Mouse (Mus musculus) forebrain, embryonic 16.5 days (tissue): ENCODE measurements around the gene Zbtb20. TPM values are rescaled to one million over a fixed set of nuclear protein-coding genes. Genes with fewer than 3 reads are reported as not detected.
A peak's percentile ranks its signal among the peaks of the same experiment; 100 is the strongest.

Source experiments
- ATAC-seq: fragments of 200-750 bp; cut with Nextera tagmentation; 2 replicates; pipeline ENCODE4 v1.8.0; 2017; ENCODE audit warnings: mild to moderate bottlenecking, moderate library complexity
- H3K27ac ChIP-seq: fragments of 300-500 bp; sonication (generic); 2 replicates; pipeline ENCODE4 v1.5.1; 2014; ENCODE audit warnings: low read length, control low read depth
- H3K27me3 ChIP-seq: fragments of 300-500 bp; sonication (generic); replicated peaks from 2 replicates; pipeline ENCODE4 v1.6.1; 2014; ENCODE audit warnings: low read length; ENCODE audit not compliant: control insufficient read depth, insufficient read depth
- H3K36me3 ChIP-seq: fragments of 300-500 bp; sonication (generic); 2 replicates; pipeline ENCODE4 v1.6.1; 2014; ENCODE audit not compliant: control insufficient read depth, insufficient read depth
- H3K4me1 ChIP-seq: fragments of 300-500 bp; sonication (generic); replicated peaks from 2 replicates; pipeline ENCODE4 v1.6.1; 2014; ENCODE audit warnings: low read length; ENCODE audit not compliant: control insufficient read depth, insufficient read depth
- H3K4me2 ChIP-seq: fragments of 300-500 bp; sonication (generic); 2 replicates; pipeline ENCODE4 v1.6.1; 2014; ENCODE audit warnings: mild to moderate bottlenecking, low read length, control low read depth
- H3K4me3 ChIP-seq: fragments of 300-500 bp; sonication (generic); replicated peaks from 2 replicates; pipeline ENCODE4 v1.5.1; 2014; ENCODE audit warnings: mild to moderate bottlenecking, low read length, control low read depth
- H3K9ac ChIP-seq: fragments of 300-500 bp; sonication (generic); replicated peaks from 2 replicates; pipeline ENCODE4 v1.6.1; 2014; ENCODE audit warnings: low read depth, low read length, control low read depth
- H3K9me3 ChIP-seq: fragments of 300-500 bp; sonication (generic); 2 replicates; pipeline ENCODE4 v1.6.1; 2016; ENCODE audit warnings: low read length; ENCODE audit not compliant: control insufficient read depth
- WGBS: fragments of 180-500 bp; shearing (Covaris S2); extraction: QIAGEN DNeasy Blood & Tissue Kit; methylation state at CpG from one replicate; pipeline ENCODE4 v1.1.7; 2014; 5-methylcytosine and 5-hydroxymethylcytosine counted together
- polyA plus RNA-seq: library from polyadenylated mRNA; unstranded; fragments of >200 nt; fragmentation: Nextera tagmentation; extraction: Ambion mirVana; gene quantifications from 2 replicates; pipeline ENCODE4 v1.2.1, GENCODE M21; 2015

Zbtb20 gene
- polyA plus RNA-seq, 1 experiment from 2014 or later, result 126 TPM

DNA sequence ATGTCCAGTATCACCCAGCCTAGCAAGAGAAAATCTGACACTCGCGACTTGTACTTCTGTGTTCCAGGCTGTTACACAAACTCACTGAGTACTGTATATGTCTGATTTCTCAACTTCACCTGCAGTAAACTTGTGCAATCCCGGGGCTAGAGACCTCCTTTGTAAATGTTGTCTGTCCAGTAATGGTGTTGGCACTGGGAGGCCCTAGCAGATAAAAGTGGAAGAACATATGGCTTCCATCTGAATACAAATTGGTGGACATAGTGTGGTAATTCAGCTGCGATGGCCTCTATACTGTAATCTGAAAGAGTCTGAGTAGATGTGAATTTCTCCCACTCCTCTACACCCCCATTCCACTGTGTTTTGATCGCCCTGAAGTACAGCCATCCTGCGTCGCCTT, 359.6 kb downstream of the Zbtb20 start:
- Histone ChIP-seq H3K27me3 (no peaks in the 10 kb centered on the region), H3K36me3 (no peaks in the 10 kb centered on the region), H3K4me1 (peaks cover 10% of the 10 kb centered on the region), H3K9ac (no peak overlapping the region), H3K27ac (0 out of 2 replicates have a peak overlapping the region, but pooled peaks have one; percentile 17), H3K9me3 (no peaks in the 10 kb centered on the region), H3K4me2 (peak overlapping the region; percentile 29), H3K4me3 (no peak overlapping the region)
- peak; percentile 33; the same call in 1 of the 2 replicates for ATAC-seq
- WGBS, result 33% methylated on average over 7 of the region's 7 CpGs

DNA sequence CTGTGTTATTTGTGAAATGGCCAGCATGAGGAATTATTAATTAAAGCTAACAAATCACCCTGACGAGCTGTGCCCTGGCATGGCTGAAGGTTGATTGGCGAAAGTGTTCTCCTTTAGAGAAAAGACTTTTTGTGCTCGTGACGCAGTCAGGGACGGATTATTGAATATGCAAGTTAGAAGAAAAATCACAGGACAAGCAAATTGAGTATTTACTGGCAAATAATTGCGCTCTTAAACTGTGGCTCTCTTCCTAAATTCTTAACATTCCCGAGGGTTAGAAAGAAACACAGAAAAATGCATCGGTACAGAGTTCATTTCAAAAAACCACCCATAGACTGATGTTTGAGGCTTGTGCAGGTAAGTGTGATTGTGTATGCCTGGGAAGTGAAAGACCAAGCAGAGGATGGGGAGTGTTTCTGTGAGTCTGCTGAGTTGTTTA, 360.1 kb downstream of the Zbtb20 start:
- Histone ChIP-seq H3K4me3 (peak overlapping the region; percentile 1; the same call in 1 of the 2 replicates), H3K27me3 (no peaks in the 10 kb centered on the region), H3K36me3 (no peaks in the 10 kb centered on the region), H3K4me1 (peaks cover 10% of the 10 kb centered on the region), H3K9ac (0 out of 2 replicates have a peak overlapping the region, but pooled peaks have one; percentile 17), H3K9me3 (no peaks in the 10 kb centered on the region), H3K4me2 (peak overlapping the region; percentile 29), H3K27ac (no peak overlapping the region)
- no peak for ATAC-seq
- WGBS, result 17% methylated on average over 8 of the region's 8 CpGs

DNA sequence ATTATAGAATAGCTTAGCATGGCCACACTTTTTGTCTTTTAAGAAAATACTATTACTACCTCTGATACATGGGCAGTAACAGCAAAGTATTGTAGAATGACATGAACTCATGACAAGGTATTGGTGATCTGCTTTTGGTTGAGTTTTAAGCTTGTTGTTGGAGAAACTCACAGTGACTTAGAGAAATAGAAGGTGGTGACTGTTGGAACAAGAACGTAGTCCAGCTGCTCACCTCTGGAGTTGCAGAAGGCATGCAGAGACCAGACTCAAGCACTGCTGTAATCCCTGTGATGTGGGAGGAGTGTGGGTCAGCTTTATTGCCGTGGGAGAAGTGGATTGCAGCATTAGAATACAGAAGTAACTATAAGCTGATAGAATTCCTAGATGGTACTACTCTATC, 361.9 kb downstream of the Zbtb20 start:
- peaks cover 10% of the 10 kb centered on the region for H3K4me1 ChIP-seq
- H3K36me3 ChIP-seq, result no peaks in the 10 kb centered on the region
- WGBS, result 76% methylated on average over 2 of the region's 2 CpGs
- H3K9ac ChIP-seq, result no peak overlapping the region
- no peak overlapping the region for H3K4me2 ChIP-seq
- ATAC-seq, result no peak
- no peaks in the 10 kb centered on the region for H3K9me3 ChIP-seq
- no peak overlapping the region for H3K4me3 ChIP-seq
- no peaks in the 10 kb centered on the region for H3K27me3 ChIP-seq
- no peak overlapping the region for H3K27ac ChIP-seq

DNA sequence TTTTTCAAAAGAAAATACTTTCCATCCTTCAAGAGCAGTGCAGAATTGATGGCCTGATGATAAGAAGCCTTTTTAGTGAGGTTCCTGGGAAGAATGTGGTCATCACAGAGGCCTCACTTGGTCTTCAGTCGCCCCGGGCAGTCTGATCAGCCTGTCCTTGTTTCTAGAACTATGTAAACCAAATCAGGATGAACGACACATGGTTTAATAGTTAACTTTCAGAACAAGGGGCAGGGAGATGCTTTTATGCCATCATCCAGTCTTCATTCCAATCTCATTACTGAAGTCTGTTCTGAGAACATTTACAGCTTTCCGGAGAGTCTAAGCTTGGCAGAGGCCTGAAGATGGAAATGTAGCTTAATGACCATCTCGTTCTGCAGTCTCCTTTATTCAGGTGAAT, 371.3 kb downstream of the Zbtb20 start:
- H3K27me3 ChIP-seq, result no peaks in the 10 kb centered on the region
- no peak overlapping the region for H3K4me2 ChIP-seq
- ATAC-seq, result no peak
- H3K9ac ChIP-seq, result no peak overlapping the region
- H3K9me3 ChIP-seq, result no peaks in the 10 kb centered on the region
- H3K4me3 ChIP-seq, result no peak overlapping the region
- no peak overlapping the region for H3K27ac ChIP-seq
- WGBS, result 81% methylated on average over 5 of the region's 5 CpGs
- no peaks in the 10 kb centered on the region for H3K4me1 ChIP-seq
- no peaks in the 10 kb centered on the region for H3K36me3 ChIP-seq

DNA sequence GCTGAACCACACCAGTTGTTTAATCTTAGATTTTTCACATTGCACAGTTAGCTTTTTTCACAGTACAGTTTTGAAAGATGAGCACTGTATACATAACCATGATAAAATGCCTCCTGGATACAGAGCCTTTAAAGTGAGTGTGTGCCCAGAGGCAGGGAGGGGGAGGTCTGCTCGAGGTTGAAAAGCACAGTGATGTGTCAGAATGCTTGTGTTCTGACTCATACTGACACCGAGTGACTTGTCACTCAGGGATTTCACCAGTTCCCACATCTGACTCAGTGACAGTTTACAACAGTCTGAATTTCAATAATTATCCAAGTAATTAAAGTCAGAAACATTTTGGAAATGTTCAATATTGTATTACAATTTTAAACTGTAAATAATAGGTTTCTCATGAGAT, 377.4 kb downstream of the Zbtb20 start:
- no peak overlapping the region for H3K9ac ChIP-seq
- no peaks in the 10 kb centered on the region for H3K4me1 ChIP-seq
- no peaks in the 10 kb centered on the region for H3K27me3 ChIP-seq
- no peaks in the 10 kb centered on the region for H3K9me3 ChIP-seq
- H3K27ac ChIP-seq, result no peak overlapping the region
- WGBS, result 45% methylated on average over 2 of the region's 2 CpGs
- no peak overlapping the region for H3K4me2 ChIP-seq
- no peaks in the 10 kb centered on the region for H3K36me3 ChIP-seq
- no peak overlapping the region for H3K4me3 ChIP-seq
- no peak for ATAC-seq

DNA sequence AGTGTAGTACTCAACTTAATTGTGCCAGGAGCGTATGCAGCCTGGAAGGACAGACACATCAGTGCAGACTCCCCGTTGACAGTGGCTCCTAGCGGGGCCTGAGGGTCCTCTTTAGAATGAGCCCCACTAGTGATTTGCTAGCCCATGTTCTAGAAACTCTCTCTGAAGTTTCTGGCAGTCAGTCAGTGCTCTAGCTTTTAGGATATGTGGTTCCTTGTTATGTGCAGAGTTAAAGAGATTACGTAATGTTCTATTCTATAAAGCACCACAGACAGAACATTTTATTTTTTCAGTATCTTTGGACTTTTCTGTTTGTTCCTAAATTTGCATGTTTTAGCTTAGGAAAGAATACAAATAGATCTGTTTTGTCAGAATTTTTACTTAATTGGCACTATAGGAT, 378.1 kb downstream of the Zbtb20 start:
- H3K4me2 ChIP-seq, result no peak overlapping the region
- H3K9ac ChIP-seq, result no peak overlapping the region
- no peaks in the 10 kb centered on the region for H3K27me3 ChIP-seq
- no peaks in the 10 kb centered on the region for H3K36me3 ChIP-seq
- H3K4me3 ChIP-seq, result no peak overlapping the region
- ATAC-seq, result no peak
- no peaks in the 10 kb centered on the region for H3K4me1 ChIP-seq
- no peak overlapping the region for H3K27ac ChIP-seq
- no peaks in the 10 kb centered on the region for H3K9me3 ChIP-seq
- 79% methylated on average over 4 of the region's 4 CpGs for WGBS

DNA sequence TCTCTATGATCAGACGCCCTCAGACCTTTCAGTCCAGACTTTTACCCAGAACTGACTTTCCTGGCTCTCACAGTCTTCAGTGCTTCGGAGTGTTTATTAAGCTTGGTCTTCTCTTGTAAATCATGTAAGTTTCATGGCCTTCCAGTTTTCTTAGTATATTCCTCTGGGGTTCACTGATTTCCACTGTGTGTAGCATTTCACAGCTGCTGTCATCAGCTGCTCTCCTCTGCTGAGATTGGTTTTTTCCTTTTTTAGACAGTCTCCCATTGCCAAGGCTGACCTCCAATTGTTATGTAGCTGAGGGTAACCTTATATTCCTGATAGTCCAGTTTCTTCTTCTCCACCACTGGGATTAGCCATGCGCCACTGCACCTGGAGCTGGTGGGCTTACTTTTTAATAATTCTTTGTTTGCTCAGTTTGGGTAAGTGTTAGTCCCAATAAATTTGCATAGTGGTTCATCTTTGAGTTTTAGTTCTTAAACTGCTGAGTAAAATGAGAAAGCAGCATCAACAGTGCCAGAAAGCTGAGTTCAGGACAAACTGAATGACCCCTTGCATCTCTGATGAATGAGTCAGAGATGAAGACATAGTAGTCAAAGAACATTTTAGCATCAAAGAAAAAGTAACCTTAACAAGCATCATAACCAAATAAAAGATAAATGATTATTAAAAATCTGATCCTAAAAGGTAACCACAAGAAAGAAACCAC, 380.7 kb downstream of the Zbtb20 start:
- Histone ChIP-seq H3K4me1 (no peaks in the 10 kb centered on the region), H3K36me3 (no peaks in the 10 kb centered on the region), H3K9me3 (no peaks in the 10 kb centered on the region), H3K9ac (no peak overlapping the region), H3K27ac (no peak overlapping the region), H3K4me2 (no peak overlapping the region), H3K4me3 (no peak overlapping the region), H3K27me3 (no peaks in the 10 kb centered on the region)
- no peak for ATAC-seq
- 95% methylated on average over 3 of the region's 3 CpGs for WGBS

DNA sequence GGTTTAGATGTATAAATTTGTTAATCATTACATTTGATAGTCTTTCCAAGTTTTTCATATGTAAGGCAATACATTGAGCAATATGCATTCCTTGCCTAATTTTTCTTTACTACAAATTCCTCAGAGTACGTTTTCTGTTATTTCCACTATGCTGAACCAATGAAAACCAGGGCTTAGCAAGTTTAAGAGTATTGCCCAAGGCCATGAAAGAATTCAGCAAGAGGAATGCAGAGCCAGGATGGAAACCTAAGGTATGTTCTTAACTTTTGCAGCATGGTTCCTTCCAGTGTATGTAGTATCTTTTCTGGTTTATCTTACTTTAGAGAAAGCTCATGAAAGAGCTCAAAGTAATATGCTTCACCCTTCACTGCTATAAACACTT, 381.2 kb downstream of the Zbtb20 start:
- Histone ChIP-seq H3K27me3 (no peaks in the 10 kb centered on the region), H3K36me3 (no peaks in the 10 kb centered on the region), H3K9ac (no peak overlapping the region), H3K4me3 (no peak overlapping the region), H3K9me3 (no peaks in the 10 kb centered on the region), H3K4me1 (no peaks in the 10 kb centered on the region), H3K4me2 (no peak overlapping the region), H3K27ac (no peak overlapping the region)
- whole genome bisulfite sequencing, result 86% methylated on average over 1 of the region's 1 CpGs
- ATAC-seq, result no peak

DNA sequence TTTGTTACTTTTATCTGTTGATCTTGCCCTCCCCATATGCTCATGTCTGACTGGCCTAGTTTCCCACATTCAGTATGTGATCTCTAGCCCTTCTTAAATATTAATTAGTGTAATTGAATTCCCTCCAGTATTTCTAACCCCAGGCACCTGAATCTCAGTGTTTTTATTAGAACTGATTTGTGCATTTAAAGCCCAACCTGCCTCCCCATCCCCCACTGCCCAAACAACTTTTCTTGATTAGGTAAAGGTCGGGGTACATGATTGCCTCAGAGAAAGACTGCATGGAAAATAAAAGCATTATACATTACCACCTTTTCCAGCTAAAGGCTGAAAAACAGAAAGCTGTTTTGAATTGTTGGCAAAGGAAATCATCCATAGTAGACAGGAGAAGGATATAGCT, 383.8 kb downstream of the Zbtb20 start:
- 40% methylated on average over 1 of the region's 1 CpGs for WGBS

DNA sequence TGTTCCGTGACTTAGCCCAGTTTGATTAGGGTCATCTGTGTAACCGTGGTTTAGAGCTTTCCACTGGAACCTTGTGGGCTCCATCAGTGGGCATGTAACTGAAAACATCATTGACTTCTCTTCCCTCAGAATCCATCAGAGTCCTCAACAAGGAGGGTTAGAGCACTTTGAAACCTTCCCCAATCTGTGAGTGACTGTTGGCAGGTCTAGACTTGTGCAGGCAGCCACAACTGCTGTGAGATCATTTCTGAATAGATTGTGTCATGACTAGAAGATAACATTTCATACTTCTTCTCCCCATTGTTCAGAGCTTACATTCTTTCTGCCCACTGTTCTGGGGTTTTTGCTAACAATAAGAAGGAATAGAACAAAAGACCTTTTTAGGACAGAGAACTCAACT, 385.2 kb downstream of the Zbtb20 start:
- H3K4me3 ChIP-seq, result no peak overlapping the region
- no peaks in the 10 kb centered on the region for H3K27me3 ChIP-seq
- WGBS, result 85% methylated on average over 2 of the region's 2 CpGs
- H3K27ac ChIP-seq, result no peak overlapping the region
- no peak overlapping the region for H3K4me2 ChIP-seq
- no peaks in the 10 kb centered on the region for H3K4me1 ChIP-seq
- H3K9ac ChIP-seq, result no peak overlapping the region
- no peaks in the 10 kb centered on the region for H3K36me3 ChIP-seq
- no peak for ATAC-seq
- no peaks in the 10 kb centered on the region for H3K9me3 ChIP-seq

More for the DNA sequence above, 383.8 kb downstream of the Zbtb20 start:
- no peak overlapping the region for H3K4me3 ChIP-seq
- H3K4me1 ChIP-seq, result no peaks in the 10 kb centered on the region
- no peak for ATAC-seq
- no peak overlapping the region for H3K27ac ChIP-seq
- H3K9ac ChIP-seq, result no peak overlapping the region
- H3K36me3 ChIP-seq, result no peaks in the 10 kb centered on the region
- no peaks in the 10 kb centered on the region for H3K27me3 ChIP-seq
- no peaks in the 10 kb centered on the region for H3K9me3 ChIP-seq
- no peak overlapping the region for H3K4me2 ChIP-seq
